Mouse (Mus musculus): Measurements from ENCODE around the gene Prpf38b. TPM values are rescaled to one million over a fixed set of nuclear protein-coding genes. Genes with fewer than 3 reads are reported as not detected.
"Not testable (repeated sequence)": the region's sequence is repeated elsewhere in the genome, so short reads cannot be mapped to it uniquely, and the experiment has no call there.

Gene Prpf38b
- total RNA-seq, 2 experiments from 2014 or later = 43.9 to 53.2 TPM

- no peak overlapping the region for H3K4me3 ChIP-seq
- TF ChIP-seq CTCF (IDR thresholded peaks at IDR 0.05) = no peak
- no peak overlapping the region for H3K27ac ChIP-seq
- DNase-seq (ENCODE audit: extremely low spot score in 1 of 2, low spot score in 2 of 2) = no peak
- intact Hi-C loops (cut with DNase I) = loop anchor here (1.0 kb wide), 1 partner anchor 20 kb away; no protein-coding TSS in a partner anchor
Measured at GRCm38 (mm10) chr3:108879836-108880435, 31.6 kb downstream of the Prpf38b start.

- intact Hi-C loops (cut with DNase I) = loop anchor here (1.0 kb wide), 1 partner anchor 19 kb away; no protein-coding TSS in a partner anchor
- Histone ChIP-seq H3K4me3 (no peak overlapping the region), H3K27ac (no peak overlapping the region)
- TF ChIP-seq CTCF (IDR thresholded peaks at IDR 0.05) = no peak
- no peak for DNase-seq (ENCODE audit: extremely low spot score in 1 of 2, low spot score in 2 of 2)
Measured at GRCm38 (mm10) chr3:108879129-108879528, 32.4 kb downstream of the Prpf38b start.

GRCm38 (mm10) chr3:108870631-108871030 is 40.9 kb downstream of the Prpf38b start:
- intact Hi-C loops (cut with DNase I) = no loop called here
- DNase-seq (ENCODE audit: extremely low spot score in 1 of 2, low spot score in 2 of 2) = no peak
- Histone ChIP-seq H3K27ac (no peak overlapping the region), H3K4me3 (no peak overlapping the region)
- TF ChIP-seq CTCF (IDR thresholded peaks at IDR 0.05) = no peak

- Histone ChIP-seq H3K4me3 (no peak overlapping the region), H3K27ac (no peak overlapping the region)
- intact Hi-C loops (cut with DNase I) = no loop called here
- no peak for TF ChIP-seq CTCF (IDR thresholded peaks at IDR 0.05)
- DNase-seq (ENCODE audit: extremely low spot score in 1 of 2, low spot score in 2 of 2) = no peak
Measured at GRCm38 (mm10) chr3:108867449-108867848, 44.1 kb downstream of the Prpf38b start.

GRCm38 (mm10) chr3:108865676-108866075 is 45.9 kb downstream of the Prpf38b start:
- no peak for TF ChIP-seq CTCF (IDR thresholded peaks at IDR 0.05)
- H3K27ac ChIP-seq = no peak overlapping the region
- intact Hi-C loops (cut with DNase I) = no loop called here
- DNase-seq (ENCODE audit: extremely low spot score in 1 of 2, low spot score in 2 of 2) = no peak
- H3K4me3 ChIP-seq = no peak overlapping the region

- Histone ChIP-seq H3K27ac (no peak overlapping the region), H3K4me3 (no peak overlapping the region)
- intact Hi-C loops (cut with DNase I) = no loop called here
- DNase-seq (ENCODE audit: extremely low spot score in 1 of 2, low spot score in 2 of 2) = no peak
- TF ChIP-seq CTCF (IDR thresholded peaks at IDR 0.05) = no peak
Measured at GRCm38 (mm10) chr3:108865129-108865528, 46.4 kb downstream of the Prpf38b start.

- no peak for TF ChIP-seq CTCF (IDR thresholded peaks at IDR 0.05)
- intact Hi-C loops (cut with DNase I) = no loop called here
- H3K27ac ChIP-seq = no peak overlapping the region
- DNase-seq (ENCODE audit: extremely low spot score in 1 of 2, low spot score in 2 of 2) = no peak
- no peak overlapping the region for H3K4me3 ChIP-seq
Measured at GRCm38 (mm10) chr3:108863091-108863490, 48.4 kb downstream of the Prpf38b start.

- DNase-seq (ENCODE audit: extremely low spot score in 1 of 2, low spot score in 2 of 2); intact Hi-C loops (cut with DNase I); H3K27ac ChIP-seq; H3K4me3 ChIP-seq: not testable (repeated sequence)
Measured at GRCm38 (mm10) chr3:108862282-108862681, 49.2 kb downstream of the Prpf38b start.

GRCm38 (mm10) chr3:108860786-108861185 is 50.7 kb downstream of the Prpf38b start:
- no peak for DNase-seq (ENCODE audit: extremely low spot score in 1 of 2, low spot score in 2 of 2)
- H3K27ac ChIP-seq = no peak overlapping the region
- no peak overlapping the region for H3K4me3 ChIP-seq
- intact Hi-C loops (cut with DNase I) = loop anchor here (1.0 kb wide), 1 partner anchor 19 kb away; no protein-coding TSS in a partner anchor
- no peak for TF ChIP-seq CTCF (IDR thresholded peaks at IDR 0.05)

- no peak overlapping the region for H3K4me3 ChIP-seq
- no peak; the same call in none of the 2 replicates for TF ChIP-seq CTCF (IDR thresholded peaks at IDR 0.05)
- intact Hi-C loops (cut with DNase I) = loop anchor here (5.0 kb wide), 1 partner anchor 54 kb away; the partner anchor contains the start of gene Prpf38b
- no peak overlapping the region for H3K27ac ChIP-seq
- no peak for DNase-seq (ENCODE audit: extremely low spot score in 1 of 2, low spot score in 2 of 2)
Measured at GRCm38 (mm10) chr3:108858231-108858770, 53.2 kb downstream of the Prpf38b start.

- no peak for DNase-seq (ENCODE audit: extremely low spot score in 1 of 2, low spot score in 2 of 2)
- no peak overlapping the region for H3K4me3 ChIP-seq
- intact Hi-C loops (cut with DNase I) = loop anchor here (5.0 kb wide), 1 partner anchor 55 kb away; the partner anchor contains the start of gene Prpf38b
- TF ChIP-seq CTCF (IDR thresholded peaks at IDR 0.05) = no peak
- no peak overlapping the region for H3K27ac ChIP-seq
Measured at GRCm38 (mm10) chr3:108857714-108858113, 53.8 kb downstream of the Prpf38b start.

- DNase-seq (ENCODE audit: extremely low spot score in 1 of 2, low spot score in 2 of 2) = no peak
- intact Hi-C loops (cut with DNase I) = loop anchor here (5.0 kb wide), 1 partner anchor 55 kb away; the partner anchor contains the start of gene Prpf38b
- H3K4me3 ChIP-seq = no peak overlapping the region
- H3K27ac ChIP-seq = no peak overlapping the region
- TF ChIP-seq CTCF (IDR thresholded peaks at IDR 0.05) = no peak
Measured at GRCm38 (mm10) chr3:108857124-108857470, 54.4 kb downstream of the Prpf38b start.

Data from left cerebral cortex, adult 2 months (tissue).